12 mouse cellular contexts compared by ENCODE assay signal in the genomic region with DNA sequence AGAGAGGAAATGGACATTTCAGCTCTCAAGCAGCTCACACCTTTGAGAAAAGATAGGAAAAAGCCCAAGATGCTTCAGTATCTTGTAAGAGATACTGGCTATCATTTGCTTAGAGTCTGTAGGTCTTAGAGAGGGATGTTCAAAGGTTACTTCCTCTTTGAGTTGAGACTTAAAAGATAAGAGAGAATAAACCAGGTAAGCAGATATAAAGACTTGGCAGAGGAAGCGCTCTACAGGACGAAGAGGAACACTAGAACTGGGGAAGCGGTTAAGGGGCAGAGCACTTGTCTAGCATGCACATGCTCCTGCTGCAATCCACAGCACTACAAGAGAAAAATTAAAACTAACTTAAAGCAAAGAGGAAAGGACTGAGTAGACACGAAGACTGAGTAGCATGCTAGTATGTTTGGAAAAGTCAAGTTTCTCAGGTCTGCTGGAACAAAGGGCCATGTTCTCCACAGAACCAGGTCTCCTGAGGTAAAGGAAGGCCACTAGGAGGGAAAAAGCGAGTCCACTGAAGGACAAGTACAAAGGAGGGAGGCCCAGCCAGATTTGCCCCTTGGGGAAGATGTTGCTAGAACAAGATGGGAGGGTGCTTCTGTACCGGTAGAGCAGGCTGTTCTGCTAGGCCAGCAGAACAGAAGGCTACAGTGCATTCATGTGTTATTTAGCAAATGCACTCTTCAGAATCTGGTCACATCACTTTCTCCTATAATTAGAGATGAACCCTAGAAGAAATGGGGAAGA. TPM values are rescaled to one million over a fixed set of nuclear protein-coding genes. Genes with fewer than 3 reads are reported as not detected.
A peak's percentile ranks its signal among the peaks of the same experiment; 100 is the strongest.
DNase-seq lines count a peak whose midpoint lies in the region; ATAC-seq lines count a peak whose summit lies in the region.
"Had no signal": no experiment of that assay in that cellular context is flagged by ENCODE, and none has a peak within 500 bp of the region (broad histone marks: within the 10 kb centered on the region; RNA-seq: fewer than 3 reads in every experiment).

No protein-coding gene starts in this region.

- DNase-seq in adrenal gland, postnatal 14 days = peak; percentile 52
- DNase-seq in adrenal gland, postnatal 4 days (ENCODE audit: low spot score in 2 of 2) = no peak
- DNase-seq in B cell, adult 2 months = peak; percentile 36 to 42
- DNase-seq in layer of hippocampus, postnatal 10 days (ENCODE audit: low spot score in 2 of 2) = no peak
- no peak for DNase-seq in layer of hippocampus, adult 9-11 months
- DNase-seq in left cerebral cortex, postnatal 14 days (ENCODE audit: low spot score in 2 of 2) = no peak
- DNase-seq: adrenal gland, adult 2 months; cerebellum, adult 11-12 months; liver; lung, postnatal 36 days had no signal

- intact Hi-C loops in left cerebral cortex, postnatal 14 days (cut with DNase I) = no loop called here

- peak; percentile 55; the same call in 1 of the 2 replicates for ATAC-seq in common myeloid progenitor, adult 5-6 weeks (replicated peaks; ENCODE audit: low read depth, poor library complexity, severe bottlenecking)
- ATAC-seq in megakaryocyte-erythroid progenitor cell, adult 5-6 weeks (replicated peaks; ENCODE audit: low FRiP score, low TSS enrichment, poor library complexity, severe bottlenecking) = peak; percentile 18; the same call in 1 of the 2 replicates

RNA-seq across cellular contexts. Expression of gene Fam69a, which starts 8.4 kb away (rescaled TPM):
- total RNA-seq in adrenal gland, postnatal 14 days (2021) = 15.5 and 18.4 TPM in 2 replicates
- 10 to 100 TPM in 1 of 2 experiments, 1 to 10 TPM in 1; 9.8 to 10.1 TPM for total RNA-seq in adrenal gland, postnatal 4 days (2021)
- total RNA-seq in common myeloid progenitor, adult 5-6 weeks (2017) = 15.8 and 28.6 TPM in 2 replicates
- 29.1 and 44.1 TPM in 2 replicates for total RNA-seq in megakaryocyte-erythroid progenitor cell, adult 5-6 weeks (2014; fragmentation: Nextera tagmentation)
- 19.2 and 23.6 TPM in 2 replicates for total RNA-seq in megakaryocyte-erythroid progenitor cell, adult 5-6 weeks (2017)
- total RNA-seq in layer of hippocampus, postnatal 10 days (2021) = 10 to 100 TPM; 55.2 to 60.1 TPM
- 10 to 100 TPM; 42.3 to 47.3 TPM for total RNA-seq in left cerebral cortex, postnatal 14 days (2021)

Comparison
In these comparisons a context has a peak if more than half of its experiments do, and no peak if none do; other contexts are left out.
1. DNase-seq: peak in adrenal gland, postnatal 14 days (single experiment) and B cell, adult 2 months (2 of 2); none in adrenal gland, postnatal 4 days (0 of 2), layer of hippocampus, postnatal 10 days (0 of 2), layer of hippocampus, adult 9-11 months (single experiment) and left cerebral cortex, postnatal 14 days (0 of 2).